Mouse (Mus musculus): ENCODE measurements around the gene Skap1.

DNA sequence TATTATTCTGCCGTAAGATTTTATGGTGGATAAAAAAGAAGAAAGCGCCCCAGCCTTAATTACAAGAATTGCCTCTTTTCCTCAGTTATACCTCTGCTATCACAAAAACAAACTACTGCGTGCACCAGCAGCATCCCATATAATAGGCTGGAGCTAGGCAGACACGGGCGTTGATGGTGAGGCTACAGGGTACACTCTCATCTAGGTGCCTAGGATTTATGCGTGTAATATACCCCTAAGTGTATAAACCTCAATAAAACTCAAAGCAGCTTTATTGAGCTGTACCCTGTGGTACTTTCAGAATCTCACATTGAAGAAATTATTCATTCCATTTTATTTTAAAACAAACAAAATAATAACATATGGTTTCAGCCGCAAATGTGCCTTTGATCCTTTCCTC is 247.3 kb downstream of the Skap1 start:
- no peak for TF ChIP-seq CTCF (IDR thresholded peaks at IDR 0.05; ENCODE audit: extremely low read depth, insufficient read depth, low read length)
- no peak for TF ChIP-seq POLR2A (IDR thresholded peaks at IDR 0.05; ENCODE audit: extremely low read depth, insufficient read depth, low read length)
